In genomic region chr13:60420386-60420785, GRCm38 (mm10) we compare ENCODE assay signal across 22 mouse cellular contexts.
A peak's percentile ranks its signal among the peaks of the same experiment; 100 is the strongest.
DNase-seq lines count a peak whose midpoint lies in the region; ATAC-seq and TF ChIP-seq lines count a peak whose summit lies in the region.
"Had no signal": no experiment of that assay in that cellular context is flagged by ENCODE, and none has a peak within 500 bp of the region (broad histone marks: within the 10 kb centered on the region; RNA-seq: fewer than 3 reads in every experiment).

No protein-coding gene starts in this region.

- ATAC-seq in intestine, embryonic 15.5 days, result no peak
- no peak for ATAC-seq in intestine, embryonic 16.5 days
- ATAC-seq in lung, postnatal 0 days, result no peak

- 0 out of 2 replicates have a peak overlapping the region, but pooled peaks have one; percentile 3 for H3K27ac ChIP-seq in intestine, embryonic 15.5 days
- H3K27ac ChIP-seq in intestine, embryonic 16.5 days (ENCODE audit: low read length), result no peak overlapping the region
- no peak overlapping the region for H3K27ac ChIP-seq in lung, postnatal 0 days (ENCODE audit: low read length)
- H3K27ac ChIP-seq: hindbrain, embryonic 12.5 days; left cerebral cortex, adult 2 months; stomach, embryonic 15.5 days had no signal

- intact Hi-C loops in heart, postnatal 14 days (cut with DNase I), result no loop called here

- no peak for TF ChIP-seq EP300 in lung, postnatal 0 days (IDR thresholded peaks at IDR 0.05)

- H3K27me3 ChIP-seq in intestine, embryonic 15.5 days (replicated peaks), result no peaks in the 10 kb centered on the region
- H3K27me3 ChIP-seq in intestine, embryonic 16.5 days (replicated peaks; ENCODE audit: control insufficient read depth, insufficient read depth, low read length), result no peaks in the 10 kb centered on the region
- H3K27me3 ChIP-seq in lung, postnatal 0 days (replicated peaks; ENCODE audit: insufficient read depth, low read length), result no peaks in the 10 kb centered on the region
- H3K27me3 ChIP-seq: CH12.LX; hindbrain, embryonic 12.5 days; stomach, embryonic 15.5 days had no signal

- H3K4me3 ChIP-seq in intestine, embryonic 15.5 days (replicated peaks), result no peak overlapping the region
- no peak overlapping the region for H3K4me3 ChIP-seq in intestine, embryonic 16.5 days (ENCODE audit: low read length)
- H3K4me3 ChIP-seq in lung, postnatal 0 days (ENCODE audit: low read depth, low read length), result no peak overlapping the region
- H3K4me3 ChIP-seq: hindbrain, embryonic 12.5 days; left cerebral cortex, adult 2 months; myocyte; stomach, embryonic 15.5 days had no signal

- no peaks in the 10 kb centered on the region for H3K36me3 ChIP-seq in intestine, embryonic 15.5 days
- no peaks in the 10 kb centered on the region for H3K36me3 ChIP-seq in intestine, embryonic 16.5 days (ENCODE audit: control insufficient read depth, insufficient read depth, low read length)
- H3K36me3 ChIP-seq in lung, postnatal 0 days (ENCODE audit: insufficient read depth, low read length), result no peaks in the 10 kb centered on the region
- H3K36me3 ChIP-seq: hindbrain, embryonic 12.5 days; stomach, embryonic 15.5 days had no signal

- peak; percentile 35 for DNase-seq in cerebellum, adult 11-12 months
- DNase-seq in cerebellum, postnatal 4 days (ENCODE audit: low spot score in 2 of 2), result no peak
- DNase-seq in heart, adult 11 months, result peak; percentile 81
- no peak for DNase-seq in heart, postnatal 14 days
- DNase-seq in brain, embryonic 14.5 days (ENCODE audit: low read depth), result peak; percentile 33
- no peak for DNase-seq in lung, postnatal 0 days (ENCODE audit: low spot score)
- DNase-seq: adrenal gland, postnatal 14 days; embryo, embryonic 11 days; kidney, adult 9 months; kidney, postnatal 4 days; liver; lung, adult 18-20 months; lung, postnatal 4 days; retina, postnatal 1 day had no signal

- no peak for TF ChIP-seq CTCF in brain, embryonic 14.5 days (IDR thresholded peaks at IDR 0.05; ENCODE audit: borderline replicate concordance, extremely low read depth, insufficient read depth, insufficient read length)
- no peak for TF ChIP-seq CTCF in lung, postnatal 0 days (IDR thresholded peaks at IDR 0.05)

- no peaks in the 10 kb centered on the region for H3K9me3 ChIP-seq in intestine, embryonic 15.5 days
- no peaks in the 10 kb centered on the region for H3K9me3 ChIP-seq in intestine, embryonic 16.5 days (ENCODE audit: control insufficient read depth, low read length)
- no peaks in the 10 kb centered on the region for H3K9me3 ChIP-seq in lung, postnatal 0 days (ENCODE audit: low read length)
- H3K9me3 ChIP-seq: hindbrain, embryonic 12.5 days; stomach, embryonic 15.5 days had no signal

- no peaks in the 10 kb centered on the region for H3K4me1 ChIP-seq in intestine, embryonic 15.5 days (replicated peaks)
- 0 out of 2 replicates have a peak, but pooled peaks cover 5% of the 10 kb centered on the region for H3K4me1 ChIP-seq in intestine, embryonic 16.5 days (ENCODE audit: control insufficient read depth, insufficient read depth, low read length)
- H3K4me1 ChIP-seq in lung, postnatal 0 days (ENCODE audit: insufficient read depth, low read depth, low read length), result no peaks in the 10 kb centered on the region

- no peak overlapping the region for H3K4me2 ChIP-seq in intestine, embryonic 15.5 days (replicated peaks)
- H3K4me2 ChIP-seq in intestine, embryonic 16.5 days (ENCODE audit: low read depth, low read length), result no peak overlapping the region
- H3K4me2 ChIP-seq in lung, postnatal 0 days (replicated peaks; ENCODE audit: low read depth, low read length), result no peak overlapping the region
- H3K4me2 ChIP-seq: hindbrain, embryonic 12.5 days; midbrain, embryonic 11.5 days; stomach, embryonic 15.5 days had no signal

- no peak for TF ChIP-seq POLR2A in brain, embryonic 14.5 days (IDR thresholded peaks at IDR 0.05; ENCODE audit: borderline replicate concordance, extremely low read depth, insufficient read depth, insufficient read length, poor library complexity, severe bottlenecking)

- no peak overlapping the region for H3K9ac ChIP-seq in intestine, embryonic 15.5 days
- no peak overlapping the region for H3K9ac ChIP-seq in intestine, embryonic 16.5 days (ENCODE audit: low read depth, low read length)
- H3K9ac ChIP-seq in lung, postnatal 0 days (replicated peaks; ENCODE audit: low read depth), result no peak overlapping the region
- H3K9ac ChIP-seq: hindbrain, embryonic 12.5 days; stomach, embryonic 15.5 days had no signal

- 76% methylated on average over 7 of the region's 7 CpGs for WGBS in intestine, embryonic 15.5 days
- 74% methylated on average over 7 of the region's 7 CpGs for WGBS in intestine, embryonic 16.5 days
- WGBS in lung, postnatal 0 days, result 56% methylated on average over 7 of the region's 7 CpGs

Comparison
In these comparisons a context has a peak if more than half of its experiments do, and no peak if none do; other contexts are left out.
1. DNase-seq: peak in cerebellum, adult 11-12 months (single experiment), heart, adult 11 months (single experiment) and brain, embryonic 14.5 days (single experiment); none in cerebellum, postnatal 4 days (0 of 2), heart, postnatal 14 days (0 of 2) and lung, postnatal 0 days (single experiment).